In the genomic region with DNA sequence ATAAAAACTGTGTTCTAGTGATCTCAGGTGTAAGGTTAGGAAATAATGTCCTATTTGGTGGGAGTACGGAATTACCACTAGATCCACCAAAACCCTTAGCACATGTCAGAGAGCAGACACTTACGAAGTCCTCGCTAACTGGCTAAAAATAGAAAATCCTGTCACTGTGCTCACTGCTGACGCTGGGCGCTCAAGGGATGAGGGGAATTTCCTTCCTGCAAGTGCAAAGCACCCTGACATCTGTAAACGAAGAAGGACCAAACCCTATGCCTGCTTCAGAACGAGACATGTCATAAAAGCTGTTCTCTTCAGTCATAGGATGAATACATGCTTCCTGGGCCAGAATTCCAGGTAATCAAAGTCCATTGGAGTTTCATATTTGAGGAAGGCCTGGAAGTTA, we compare ENCODE assay signal across 12 mouse cellular contexts. TPM values are rescaled to one million over a fixed set of nuclear protein-coding genes. Genes with fewer than 3 reads are reported as not detected.
A peak's percentile ranks its signal among the peaks of the same experiment; 100 is the strongest.
DNase-seq lines count a peak whose midpoint lies in the region; ATAC-seq lines count a peak whose summit lies in the region.
"Had no signal": no experiment of that assay in that cellular context is flagged by ENCODE, and none has a peak within 500 bp of the region (broad histone marks: within the 10 kb centered on the region; RNA-seq: fewer than 3 reads in every experiment).

No protein-coding gene starts in this region.

- peak overlapping the region; percentile 75 for H3K27ac ChIP-seq in kidney, embryonic 15.5 days
- H3K27ac ChIP-seq: hindbrain, embryonic 10.5 days; midbrain, embryonic 13.5 days had no signal

- no peaks in the 10 kb centered on the region for H3K9me3 ChIP-seq in kidney, embryonic 15.5 days (replicated peaks)
- H3K9me3 ChIP-seq: hindbrain, embryonic 10.5 days; midbrain, embryonic 13.5 days had no signal

- H3K36me3 ChIP-seq in kidney, embryonic 15.5 days = no peaks in the 10 kb centered on the region
- H3K36me3 ChIP-seq: hindbrain, embryonic 10.5 days had no signal

- H3K4me3 ChIP-seq in kidney, embryonic 15.5 days (replicated peaks) = no peak overlapping the region
- H3K4me3 ChIP-seq: hindbrain, embryonic 10.5 days; midbrain, embryonic 13.5 days had no signal

- H3K9ac ChIP-seq in kidney, embryonic 15.5 days = no peak overlapping the region
- H3K9ac ChIP-seq: midbrain, embryonic 13.5 days had no signal

- intact Hi-C loops in heart, postnatal 36 days (cut with DNase I) = no loop called here

- H3K4me2 ChIP-seq in kidney, embryonic 15.5 days = no peak overlapping the region
- H3K4me2 ChIP-seq: midbrain, embryonic 13.5 days had no signal

- H3K4me1 ChIP-seq in kidney, embryonic 15.5 days = peaks cover 64% of the 10 kb centered on the region

- no peak for ATAC-seq in kidney, embryonic 15.5 days (replicated peaks; ENCODE audit: low FRiP score)
- ATAC-seq: midbrain, embryonic 13.5 days had no signal

- WGBS in kidney, embryonic 15.5 days = 35% methylated on average over 7 of the region's 7 CpGs

- H3K27me3 ChIP-seq in kidney, embryonic 15.5 days = no peaks in the 10 kb centered on the region
- H3K27me3 ChIP-seq: CH12.LX; midbrain, embryonic 13.5 days had no signal

- DNase-seq in heart, adult 8-10 months (ENCODE audit: low spot score) = peak; percentile 79
- DNase-seq in heart, postnatal 36 days = no peak
- DNase-seq in retina, adult 2 months (ENCODE audit: low read depth, low spot score) = peak; percentile 58
- DNase-seq in retina, embryonic 14.5 days (ENCODE audit: low spot score) = no peak
- no peak for DNase-seq in urinary bladder, adult 18-20 months (ENCODE audit: low spot score in 2 of 2)
- no peak for DNase-seq in frontal cortex, postnatal 10 days (ENCODE audit: low spot score in 2 of 2)
- no peak for DNase-seq in urinary bladder, adult 2 months (ENCODE audit: low spot score)
- DNase-seq: cerebellum, adult 11 months had no signal

RNA-seq across cellular contexts. Expression of a gene that starts 27.7 kb away (rescaled TPM):
- total RNA-seq in heart, adult 8-10 months (2022) = 10 to 100 TPM; 24.0 to 31.3 (median 26.9) TPM
- total RNA-seq in heart, postnatal 36 days (2021) = 10 to 100 TPM; 22.7 to 25.5 TPM
- 22.0 and 22.5 TPM in 2 replicates for polyA plus RNA-seq in kidney, embryonic 15.5 days (2015; fragmentation: Nextera tagmentation; extraction: Ambion mirVana)
- polyA plus RNA-seq in urinary bladder, adult 2 months (2012; rRNA removed) = 11.2 and 15.8 TPM in 2 replicates

Comparison
In these comparisons a context has a peak if more than half of its experiments do, and no peak if none do; other contexts are left out.
1. DNase-seq: peak in heart, adult 8-10 months (single experiment) and retina, adult 2 months (single experiment); none in heart, postnatal 36 days (0 of 2), retina, embryonic 14.5 days (single experiment), urinary bladder, adult 18-20 months (0 of 2), frontal cortex, postnatal 10 days (0 of 2) and urinary bladder, adult 2 months (single experiment).